Mouse (Mus musculus) cortical plate, adult 2 months (tissue): ENCODE results near the gene Gaa. TPM values are rescaled to one million over a fixed set of nuclear protein-coding genes. Genes with fewer than 3 reads are reported as not detected.
A peak's percentile ranks its signal among the peaks of the same experiment; 100 is the strongest.
"Not testable (repeated sequence)": the region's sequence is repeated elsewhere in the genome, so short reads cannot be mapped to it uniquely, and the experiment has no call there.

ENCODE experiments used
- H3K27ac ChIP-seq: fragments of 200-500 bp; 2 replicates; pipeline ENCODE4 v1.5.1; 2012; ENCODE audit warnings: low read length, control low read depth, inconsistent platforms; ENCODE audit not compliant: insufficient read depth
- H3K4me1 ChIP-seq: fragments of 200-500 bp; 2 replicates; pipeline ENCODE4 v1.6.1; 2011; ENCODE audit warnings: low read length; ENCODE audit not compliant: control insufficient read depth, insufficient read depth
- H3K4me3 ChIP-seq: fragments of 200-500 bp; 2 replicates; pipeline ENCODE4 v1.5.1; 2011; ENCODE audit warnings: mild to moderate bottlenecking, low read length, control low read depth; ENCODE audit not compliant: insufficient read depth
- CTCF ChIP-seq: fragments of 200-500 bp; IDR thresholded peaks from 2 replicates; pipeline ENCODE4 v1.5.1; 2011; ENCODE audit warnings: mild to moderate bottlenecking, control low read depth, low read length; ENCODE audit not compliant: insufficient read depth; ENCODE audit errors: extremely low read depth
- POLR2A ChIP-seq: fragments of 200-500 bp; IDR thresholded peaks from 2 replicates; pipeline ENCODE4 v1.6.1; 2011; ENCODE audit warnings: mild to moderate bottlenecking, low read length, control low read depth; ENCODE audit not compliant: insufficient read depth; ENCODE audit errors: extremely low read depth
- polyA plus RNA-seq: library from polyadenylated mRNA; depleted of rRNA; stranded (reverse); fragments of >200 nt; gene quantifications from 2 replicates; pipeline ENCODE4 v1.2.3, GENCODE M21; 2012

Gene Gaa
- polyA plus RNA-seq, 1 experiment: 193 TPM

DNA sequence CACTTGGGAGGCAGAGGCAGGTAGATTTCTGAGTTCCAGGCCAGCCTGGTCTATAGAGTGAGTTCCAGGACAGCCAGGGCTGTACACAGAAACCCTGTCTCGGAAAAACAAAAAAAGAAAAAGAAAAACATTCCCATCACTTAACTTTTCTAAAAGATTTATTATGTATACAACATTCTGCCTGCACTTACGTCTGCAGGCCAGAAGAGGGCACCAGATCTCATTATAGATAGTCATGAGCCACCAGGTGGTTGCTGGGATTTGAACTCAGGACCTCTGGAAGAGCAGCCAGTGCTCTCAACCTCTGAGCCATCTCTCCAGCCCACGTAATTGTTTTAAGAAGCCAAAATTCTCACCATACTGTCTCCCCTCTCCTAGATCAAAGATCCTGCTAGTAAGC is 4.8 kb downstream of the Gaa start:
- not testable (repeated sequence) for H3K27ac ChIP-seq, H3K4me3 ChIP-seq, H3K4me1 ChIP-seq
- TF ChIP-seq CTCF: peak; percentile 31

DNA sequence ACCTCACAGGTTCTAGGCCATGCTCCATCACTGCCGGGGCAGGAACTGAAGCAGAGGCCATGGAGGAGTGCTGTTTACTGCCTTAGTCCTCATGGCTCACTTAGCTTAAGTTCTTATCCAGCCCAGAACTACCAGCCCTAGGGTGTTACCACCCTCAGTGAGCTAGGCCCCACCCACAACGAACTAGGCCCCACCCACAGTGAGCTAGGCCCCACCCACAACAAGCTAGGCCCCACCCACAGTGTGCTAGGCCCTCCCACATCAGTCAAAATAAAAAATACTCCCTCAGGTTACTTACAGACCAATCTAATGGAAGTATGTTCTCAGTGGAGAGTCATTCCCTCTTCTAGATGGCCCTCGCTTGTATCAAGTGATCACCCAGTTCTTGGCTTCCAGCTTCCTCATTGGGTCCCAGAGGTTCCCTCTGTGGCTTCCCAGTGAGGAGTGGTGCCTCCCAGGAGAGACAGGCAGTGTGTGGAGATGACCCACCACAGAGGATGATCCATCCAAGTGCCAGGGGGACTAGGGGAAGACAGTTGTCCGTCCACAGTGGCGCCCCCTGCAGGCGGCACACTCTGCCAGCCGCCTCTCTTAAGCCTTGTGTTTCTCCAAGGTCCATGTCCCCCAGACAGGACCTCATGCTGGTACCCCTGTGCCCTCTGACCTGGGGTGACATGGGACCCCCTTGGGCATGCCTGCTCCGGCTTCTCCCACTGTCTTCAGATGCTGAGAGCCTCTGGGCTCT is 5.7 kb downstream of the Gaa start:
- Histone ChIP-seq H3K27ac (no peak overlapping the region), H3K4me1 (0 out of 2 replicates have a peak, but pooled peaks cover 3% of the 10 kb centered on the region), H3K4me3 (no peak overlapping the region)
- TF ChIP-seq CTCF: no peak
- no peak for TF ChIP-seq POLR2A

DNA sequence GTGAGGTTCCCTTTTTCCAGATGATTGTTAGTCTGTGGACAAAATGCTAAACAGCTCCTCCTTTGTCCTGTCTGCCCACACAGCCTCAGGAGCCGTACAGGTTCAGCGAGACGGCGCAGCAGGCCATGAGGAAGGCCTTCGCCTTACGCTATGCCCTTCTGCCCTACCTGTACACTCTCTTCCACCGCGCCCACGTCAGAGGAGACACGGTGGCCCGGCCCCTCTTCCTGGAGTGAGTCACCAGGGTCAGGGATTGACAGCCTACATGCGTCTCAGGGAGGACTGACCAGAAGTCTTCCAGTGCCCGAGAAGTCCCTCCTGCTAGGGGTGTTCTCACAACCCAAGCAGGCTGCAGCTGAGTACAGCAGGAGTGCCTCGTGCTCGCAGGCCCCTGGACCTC is 13.3 kb downstream of the Gaa start:
- no peak for TF ChIP-seq CTCF
- no peak for TF ChIP-seq POLR2A
- Histone ChIP-seq H3K4me3 (no peak overlapping the region), H3K4me1 (no peaks in the 10 kb centered on the region), H3K27ac (no peak overlapping the region)

DNA sequence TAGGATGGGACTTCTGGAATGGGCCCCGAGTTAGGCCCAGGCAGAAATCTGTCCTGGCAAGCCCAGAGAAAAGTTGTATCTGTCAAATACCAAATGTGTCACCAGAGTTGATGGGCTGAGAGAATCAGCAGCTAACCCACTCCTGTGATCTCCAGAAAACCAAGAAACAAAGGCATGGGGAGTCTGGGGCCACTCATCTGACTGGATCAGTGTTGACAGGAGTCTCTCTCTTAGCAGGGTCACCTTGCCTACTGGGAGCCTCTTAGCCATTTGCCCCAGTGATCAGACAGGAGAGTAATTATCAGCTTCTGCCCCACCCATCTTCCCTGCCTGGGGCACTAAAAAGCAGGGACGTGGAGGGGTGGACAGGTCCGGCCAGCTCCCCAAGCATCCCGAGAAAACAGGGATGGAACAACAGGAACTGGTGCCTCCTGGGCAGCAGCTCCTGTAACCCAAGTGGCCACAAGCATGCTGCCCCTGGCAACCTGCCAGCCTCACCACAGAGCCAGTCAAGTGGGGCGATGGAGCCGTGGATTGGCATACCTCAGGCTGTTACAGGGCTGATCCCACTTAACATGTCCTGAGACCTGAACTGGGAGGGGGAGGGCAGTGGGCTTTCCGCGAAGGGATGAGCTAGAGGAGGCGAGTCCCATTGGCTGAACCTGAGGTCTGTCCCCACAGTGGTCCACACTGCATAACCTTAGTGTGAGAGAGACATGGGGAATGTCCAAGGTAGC is 18.3 kb downstream of the Gaa start:
- Histone ChIP-seq H3K4me1 (no peaks in the 10 kb centered on the region), H3K27ac (no peak overlapping the region), H3K4me3 (no peak overlapping the region)
- TF ChIP-seq POLR2A (no peak), CTCF (no peak)

DNA sequence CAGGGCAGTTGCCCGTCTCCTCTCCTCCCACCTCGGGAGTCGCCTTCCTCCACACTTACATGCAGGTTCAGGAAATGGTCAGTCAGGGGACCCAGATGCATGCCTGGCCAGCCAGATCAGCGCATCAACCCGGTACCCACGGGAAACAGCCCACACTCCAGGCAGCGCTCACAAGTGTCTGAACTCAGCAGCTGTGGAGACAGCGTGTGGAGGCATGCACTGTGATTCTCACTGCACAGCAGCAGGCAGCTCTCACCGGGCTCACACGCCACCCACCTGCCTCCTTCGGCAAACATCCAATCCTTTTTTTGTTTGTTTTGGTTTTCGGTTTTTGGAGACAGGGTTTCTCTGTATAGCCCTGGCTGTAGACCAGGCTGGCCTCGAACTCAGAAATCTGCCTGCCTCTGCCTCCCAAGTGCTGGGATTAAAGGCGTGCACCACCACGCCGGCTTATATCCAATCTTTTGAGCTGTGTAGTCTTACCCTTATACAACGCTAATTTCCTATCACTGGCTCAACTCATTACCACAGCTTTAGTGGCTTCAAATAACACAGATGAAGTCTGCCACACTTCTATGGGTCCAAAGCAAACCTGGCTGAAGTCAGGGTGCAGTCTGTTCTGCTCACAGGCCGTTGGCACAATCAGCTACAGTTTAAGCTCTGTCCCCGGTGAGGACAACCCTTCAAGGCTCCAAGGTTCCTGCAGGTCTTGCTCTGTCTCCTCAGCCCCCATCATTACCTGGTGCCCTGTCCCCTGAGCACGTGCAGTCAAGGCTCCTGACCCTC is 19.7 kb downstream of the Gaa start:
- H3K4me1 ChIP-seq: no peaks in the 10 kb centered on the region
- H3K4me3 ChIP-seq: no peak overlapping the region
- TF ChIP-seq POLR2A (no peak), CTCF (no peak)
- no peak overlapping the region for H3K27ac ChIP-seq

DNA sequence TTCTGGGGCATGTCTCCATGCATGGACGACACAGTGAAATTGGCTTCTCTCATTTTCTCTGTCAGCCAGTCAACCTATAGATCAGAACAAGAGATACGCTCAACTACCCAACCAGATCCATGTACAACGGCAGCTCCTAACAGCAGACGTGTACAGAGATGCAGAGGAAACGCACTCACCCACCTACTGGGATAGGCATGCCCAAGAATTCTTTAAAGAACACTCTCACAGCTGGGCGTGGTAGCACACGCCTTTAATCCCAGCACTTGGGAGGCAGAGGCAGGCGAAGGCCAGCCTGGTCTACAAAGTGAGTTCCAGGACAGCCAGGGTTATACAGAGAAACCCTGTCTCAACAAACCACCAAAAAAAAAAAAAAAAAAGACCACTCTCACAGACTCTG is 25.2 kb downstream of the Gaa start:
- H3K4me3 ChIP-seq, H3K27ac ChIP-seq, H3K4me1 ChIP-seq: not testable (repeated sequence)

DNA sequence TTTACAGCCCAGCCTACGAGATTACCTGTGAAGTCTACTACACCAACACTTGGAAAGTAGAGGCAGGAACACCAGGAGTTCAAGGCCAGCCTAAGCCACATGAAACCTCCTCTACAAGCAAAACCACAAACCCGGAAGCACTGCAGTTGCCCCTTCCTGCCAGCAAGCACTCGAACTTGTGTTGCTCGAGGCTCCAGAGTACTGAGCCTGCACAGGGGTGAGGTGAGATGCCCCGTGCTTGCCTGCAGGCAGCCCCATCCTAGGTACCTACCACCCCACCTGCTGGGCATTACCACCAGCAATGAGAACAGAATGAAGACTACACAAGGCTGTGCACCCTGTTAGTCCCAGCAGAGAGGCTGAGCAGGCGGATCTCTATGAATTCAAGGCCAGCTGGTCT is 30.3 kb downstream of the Gaa start:
- Histone ChIP-seq H3K4me3 (no peak overlapping the region), H3K27ac (no peak overlapping the region), H3K4me1 (peaks cover 3% of the 10 kb centered on the region; the same call in 1 of the 2 replicates)
- TF ChIP-seq CTCF: no peak
- no peak for TF ChIP-seq POLR2A

DNA sequence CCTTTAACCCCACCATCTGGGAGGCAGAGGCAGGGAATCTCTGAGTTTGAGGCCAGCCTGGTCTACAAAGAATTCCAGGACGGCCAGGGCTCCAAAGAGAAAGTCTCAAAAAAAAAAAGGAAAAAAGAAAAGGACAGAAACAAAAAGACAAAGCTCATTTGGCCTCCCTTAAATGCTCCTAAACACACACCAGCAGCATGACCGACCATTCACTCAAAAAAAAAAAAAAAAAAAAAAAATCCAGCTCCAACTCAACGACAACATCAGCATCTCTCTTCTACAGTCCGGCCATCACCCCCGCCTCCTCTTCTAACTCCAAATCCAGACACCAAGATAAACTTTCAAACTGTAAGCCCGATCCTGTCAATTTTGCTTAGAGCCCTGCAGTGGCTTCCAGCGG is 31.2 kb downstream of the Gaa start:
- peaks cover 3% of the 10 kb centered on the region; the same call in 1 of the 2 replicates for H3K4me1 ChIP-seq
- TF ChIP-seq CTCF (no peak), POLR2A (no peak)
- no peak overlapping the region for H3K27ac ChIP-seq

DNA sequence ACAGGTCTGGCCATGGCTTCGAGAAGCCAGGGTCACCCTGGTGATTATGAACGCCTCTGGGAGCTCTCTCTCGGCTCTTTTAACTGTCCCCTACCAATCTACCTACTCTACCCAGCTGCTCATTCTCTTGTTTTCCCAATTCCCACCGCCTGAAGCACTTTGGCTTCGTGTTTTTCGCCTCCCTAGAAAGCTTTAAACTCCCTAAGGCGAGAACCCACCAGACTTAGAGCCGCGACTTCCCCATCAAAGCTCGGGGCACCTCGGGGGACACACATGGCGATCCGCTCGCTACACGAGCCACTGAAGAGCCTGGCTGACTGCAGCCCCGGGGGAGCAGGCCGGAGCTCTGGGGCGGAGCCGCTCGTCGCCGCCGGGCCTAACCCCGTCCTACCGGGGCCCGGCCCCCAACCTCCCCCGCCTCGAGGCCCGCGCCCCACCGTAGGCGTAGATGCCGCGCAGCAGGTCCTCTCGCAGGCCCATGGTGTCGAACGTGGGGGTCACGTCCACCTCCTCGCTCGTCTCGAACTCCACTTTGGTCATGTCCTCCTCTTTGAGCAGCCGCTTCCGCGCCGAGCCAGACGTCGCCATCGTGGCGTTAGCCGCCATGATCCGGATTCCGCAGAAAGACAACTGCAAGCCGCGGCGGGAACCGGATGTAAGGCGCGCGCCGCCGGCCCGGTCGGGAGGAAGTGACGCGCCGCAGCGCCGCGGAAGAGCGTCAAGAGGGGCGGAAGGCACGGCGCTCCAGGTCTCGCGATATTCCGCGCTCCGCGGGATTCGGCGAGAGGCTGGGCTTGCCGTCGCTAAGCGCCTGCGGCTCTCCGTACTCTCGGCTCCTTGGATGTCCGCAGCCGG is 31.9 kb downstream of the Gaa start, which contains the start of gene Eif4a3:
Gene Eif4a3 (minus strand): TSS at position 699 of the 855 bp plus-strand sequence.
- H3K27ac ChIP-seq: peak within 1 kb of the TSS; percentile 90
- peaks cover 3% of the 10 kb centered on the region; the same call in 1 of the 2 replicates for H3K4me1 ChIP-seq
- no peak for TF ChIP-seq CTCF
- TF ChIP-seq POLR2A: peak; percentile 90
- peak within 1 kb of the TSS; percentile 59 for H3K4me3 ChIP-seq

More for the DNA sequence above, 31.2 kb downstream of the Gaa start:
- peak overlapping the region; percentile 59 for H3K4me3 ChIP-seq
